Mouse (Mus musculus) lung, postnatal 0 days (tissue): ENCODE data around the gene Ccnb3.

ENCODE experiments used
- CTCF ChIP-seq: IDR thresholded peaks from 2 replicates; pipeline ENCODE4 v1.5.1; 2016; ENCODE audit warnings: antibody characterized with exemption, mild to moderate bottlenecking
- EP300 ChIP-seq: IDR thresholded peaks from 2 replicates; pipeline ENCODE4 v1.6.1; 2016; ENCODE audit warnings: antibody characterized with exemption, mild to moderate bottlenecking, control low read depth

- TF ChIP-seq EP300 (no peak), CTCF (no peak)
Observed at GRCm38 (mm10) chrX:7068002-7068401, 26.6 kb upstream of the Ccnb3 start.
